Mouse (Mus musculus): ENCODE data around the gene Arid1b.

Arid1b gene

DNA sequence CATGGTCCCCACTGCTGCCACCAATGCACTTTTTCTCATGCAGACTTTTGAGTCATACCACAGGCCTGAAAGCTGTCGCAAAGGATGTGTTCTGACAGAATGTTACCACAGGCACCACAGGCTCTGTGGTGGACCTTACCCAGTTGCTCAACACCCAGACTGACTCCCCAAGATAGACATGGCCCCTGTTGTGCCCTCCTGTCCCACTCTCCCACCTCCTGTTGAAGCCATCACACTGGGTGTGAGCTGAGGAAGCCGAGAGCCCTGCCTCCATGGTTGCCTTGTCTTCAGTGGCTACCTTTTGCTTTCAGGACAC is 261.4 kb downstream of the Arid1b start:
- no peak for DNase-seq

DNA sequence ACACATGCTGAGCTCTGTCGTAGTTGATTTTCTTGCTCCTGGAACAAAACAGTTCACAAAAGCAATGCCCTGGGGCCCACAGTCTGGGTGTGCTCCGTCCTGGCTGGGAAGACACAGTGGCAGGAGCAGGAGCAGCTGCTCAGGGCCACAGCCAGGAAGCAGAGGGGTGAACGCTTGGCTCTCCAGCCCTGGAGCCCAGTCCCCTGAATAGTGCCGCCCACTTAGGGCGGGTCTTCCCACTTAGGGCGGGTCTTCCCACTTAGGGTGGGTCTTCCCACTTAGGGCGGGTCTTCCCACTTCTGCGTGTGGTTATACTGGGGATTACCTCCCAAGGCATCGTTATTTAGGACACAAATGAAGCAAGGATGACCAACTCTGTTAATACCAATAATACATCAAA is 264.8 kb downstream of the Arid1b start:
- no peak for DNase-seq

GRCm38 (mm10) chr17:5261131-5261651 is 267.1 kb downstream of the Arid1b start:
- no peak for DNase-seq

GRCm38 (mm10) chr17:5261874-5262605 is 267.9 kb downstream of the Arid1b start:
- no peak for DNase-seq

DNA sequence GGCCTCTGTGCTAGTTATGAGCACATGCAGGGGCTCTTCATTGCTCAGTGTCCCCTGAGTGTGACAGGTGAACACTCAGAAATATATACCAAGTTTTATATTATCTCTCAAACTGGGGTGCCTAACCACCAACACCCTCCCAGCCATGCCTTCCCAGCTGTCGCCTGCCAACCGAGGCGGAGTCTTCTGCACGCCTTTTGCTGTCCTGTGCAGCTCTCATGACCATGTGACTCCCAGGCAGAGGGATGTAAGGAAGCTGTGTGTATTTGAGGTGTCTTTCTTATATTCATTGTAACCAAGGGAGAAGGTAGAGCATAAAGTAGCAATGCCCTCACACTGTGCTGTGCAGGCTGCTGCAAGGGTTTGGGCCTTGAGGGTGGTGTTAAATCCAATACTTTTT is 268.7 kb downstream of the Arid1b start:
- DNase-seq = no peak

DNA sequence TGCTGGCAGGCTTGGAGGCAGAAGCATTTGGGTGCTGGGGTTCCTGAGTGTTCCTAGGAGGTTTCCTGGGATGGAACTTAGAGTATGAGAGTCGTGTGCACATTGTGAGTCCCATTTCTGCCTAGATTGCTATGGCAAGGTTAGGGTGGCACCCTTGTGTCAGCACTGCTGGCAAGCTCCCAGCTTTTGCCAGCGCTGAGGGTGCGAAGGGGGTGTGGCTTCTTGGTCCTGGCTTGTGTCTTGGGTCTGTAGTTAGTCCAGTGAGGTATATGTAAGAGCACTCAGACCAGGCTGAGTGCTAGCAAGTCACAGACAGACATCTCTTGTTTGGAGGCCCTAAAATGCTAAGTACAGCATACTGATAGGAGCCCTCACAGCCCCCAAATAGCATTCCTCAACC is 270.7 kb downstream of the Arid1b start:
- DNase-seq = no peak

GRCm38 (mm10) chr17:5265615-5266014 is 271.5 kb downstream of the Arid1b start:
- no peak for DNase-seq

- DNase-seq = no peak
Observed at GRCm38 (mm10) chr17:5267747-5268146, 273.6 kb downstream of the Arid1b start.

DNA sequence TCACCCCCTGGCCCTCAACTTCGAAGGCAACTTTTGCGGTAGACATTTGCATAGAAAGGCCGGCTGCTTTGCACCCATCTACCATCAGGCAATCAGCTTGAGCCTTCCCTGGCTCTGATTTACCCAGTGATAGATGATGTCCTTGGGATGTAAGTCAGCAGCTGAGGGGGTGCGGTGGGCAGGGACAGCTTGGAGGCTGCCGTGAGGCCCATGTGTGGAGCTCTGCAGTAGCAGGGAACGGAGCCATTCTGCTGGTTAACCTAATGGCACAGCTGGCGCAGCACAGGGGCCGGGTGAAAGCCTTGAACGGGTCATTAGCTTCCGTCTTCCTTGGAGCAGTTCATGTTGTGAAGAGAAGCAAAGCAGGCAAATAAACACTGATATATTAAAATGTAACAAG is 275.2 kb downstream of the Arid1b start:
- no peak for DNase-seq

DNA sequence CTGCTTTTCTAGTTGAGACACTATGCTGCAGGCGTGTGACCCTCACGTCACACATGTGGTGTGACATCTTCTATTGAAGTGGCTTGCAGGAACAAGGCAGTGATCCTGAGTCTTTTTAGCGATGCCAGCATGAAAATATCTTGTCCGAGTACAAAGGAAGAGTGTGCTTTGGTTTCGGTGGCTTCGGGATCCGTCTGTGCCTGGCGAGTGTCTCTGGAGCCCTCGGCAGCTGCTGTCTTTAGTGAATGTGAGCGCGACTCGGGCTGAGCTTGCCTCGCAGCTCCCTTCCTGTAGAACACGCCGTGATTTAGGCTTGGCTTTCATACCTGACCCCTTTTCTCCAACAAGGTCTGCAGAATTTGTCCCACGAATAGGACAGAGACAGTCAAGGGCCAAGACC is 275.6 kb downstream of the Arid1b start:
- no peak for DNase-seq

- no peak for DNase-seq
Observed at GRCm38 (mm10) chr17:5270823-5271222, 276.7 kb downstream of the Arid1b start.

DNA sequence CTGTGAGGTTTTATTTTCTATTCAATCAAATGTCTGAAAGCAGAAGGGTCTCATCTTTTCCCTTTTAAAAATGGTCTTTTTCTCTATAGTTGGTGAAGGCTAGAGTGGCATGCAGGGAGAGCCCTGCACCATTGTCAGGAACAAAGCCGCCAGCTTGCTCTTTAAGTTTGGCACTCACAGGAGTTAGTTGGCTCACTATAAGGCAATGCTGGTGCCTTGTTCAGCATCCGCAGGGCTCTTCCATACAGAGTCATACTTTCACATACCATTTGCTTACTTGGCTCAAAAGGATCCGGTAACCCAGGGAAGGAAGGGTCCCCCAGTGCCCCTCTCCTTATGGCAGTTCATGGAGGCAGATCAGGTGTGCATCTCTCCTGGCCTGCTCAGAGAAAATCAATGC is 279.0 kb downstream of the Arid1b start:
- no peak for DNase-seq

DNA sequence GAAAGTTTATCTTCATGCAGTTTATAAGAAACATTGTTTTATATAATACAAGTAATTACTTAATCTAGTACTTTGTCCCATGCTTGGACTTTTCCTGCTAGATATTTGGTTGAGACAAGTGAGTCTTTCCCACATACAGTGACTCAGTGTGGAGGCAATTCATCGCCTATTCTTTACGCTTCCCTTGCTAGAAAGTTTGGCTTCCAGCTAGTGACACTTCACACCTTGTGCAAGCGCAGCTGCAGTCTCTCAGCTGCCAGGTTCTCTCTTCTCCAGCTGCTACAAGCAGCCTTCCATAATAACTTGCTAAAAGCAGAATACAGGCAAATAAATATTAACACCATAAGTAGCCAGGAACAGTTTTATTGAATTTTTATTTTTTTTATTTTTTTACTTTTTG is 279.6 kb downstream of the Arid1b start:
- no peak for DNase-seq

DNA sequence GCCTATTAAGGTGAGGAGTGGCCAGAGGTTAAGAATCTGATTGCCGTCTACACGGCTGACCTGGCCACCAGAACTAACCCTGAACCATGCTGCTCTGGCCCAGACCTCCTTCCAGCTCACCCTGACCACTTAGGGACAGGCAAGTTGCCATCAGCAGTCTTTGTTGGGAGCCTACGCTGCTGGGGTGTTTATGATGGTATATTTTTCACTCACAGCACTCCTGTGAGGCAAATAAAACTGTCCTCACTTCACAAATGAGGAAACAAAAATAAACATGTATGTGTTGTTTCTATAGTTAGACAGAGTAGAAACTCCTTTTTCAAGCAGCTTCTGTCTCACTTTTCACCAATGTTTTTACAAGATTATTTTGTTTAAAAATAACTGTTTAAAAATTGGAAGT is 280.3 kb downstream of the Arid1b start:
- no peak for DNase-seq

- no peak for DNase-seq
Observed at GRCm38 (mm10) chr17:5275749-5276148, 281.6 kb downstream of the Arid1b start.

- no peak for DNase-seq
Observed at GRCm38 (mm10) chr17:5277137-5277871, 283.2 kb downstream of the Arid1b start.

DNA sequence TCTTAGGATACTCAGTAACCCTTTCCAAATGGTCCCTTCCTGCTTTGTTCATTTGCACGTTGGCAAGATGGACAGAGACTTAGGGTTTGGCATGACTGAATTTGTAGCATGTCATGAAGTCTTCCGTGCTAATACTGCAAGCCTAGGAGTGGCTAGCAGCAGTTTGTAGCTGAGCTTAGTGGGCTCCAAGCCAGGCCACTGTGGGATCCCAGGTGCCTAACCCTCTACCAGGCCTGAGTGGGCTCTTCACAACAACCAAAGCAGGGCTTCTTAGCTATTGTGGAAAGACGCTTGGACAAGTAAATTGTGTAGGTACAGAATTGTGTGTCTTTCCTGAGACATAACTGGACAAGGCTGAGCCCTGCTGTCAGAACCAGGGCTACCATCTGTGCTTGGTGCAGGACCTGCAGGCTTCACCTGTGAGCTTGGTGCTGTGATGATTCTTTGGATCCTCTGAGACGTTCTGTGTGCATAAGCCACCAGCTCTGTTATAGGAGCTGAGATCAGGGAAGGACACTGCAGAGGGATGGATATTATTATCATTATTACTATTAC is 286.4 kb downstream of the Arid1b start:
- DNase-seq = no peak

GRCm38 (mm10) chr17:5284783-5285182 is 290.7 kb downstream of the Arid1b start:
- no peak for DNase-seq

DNA sequence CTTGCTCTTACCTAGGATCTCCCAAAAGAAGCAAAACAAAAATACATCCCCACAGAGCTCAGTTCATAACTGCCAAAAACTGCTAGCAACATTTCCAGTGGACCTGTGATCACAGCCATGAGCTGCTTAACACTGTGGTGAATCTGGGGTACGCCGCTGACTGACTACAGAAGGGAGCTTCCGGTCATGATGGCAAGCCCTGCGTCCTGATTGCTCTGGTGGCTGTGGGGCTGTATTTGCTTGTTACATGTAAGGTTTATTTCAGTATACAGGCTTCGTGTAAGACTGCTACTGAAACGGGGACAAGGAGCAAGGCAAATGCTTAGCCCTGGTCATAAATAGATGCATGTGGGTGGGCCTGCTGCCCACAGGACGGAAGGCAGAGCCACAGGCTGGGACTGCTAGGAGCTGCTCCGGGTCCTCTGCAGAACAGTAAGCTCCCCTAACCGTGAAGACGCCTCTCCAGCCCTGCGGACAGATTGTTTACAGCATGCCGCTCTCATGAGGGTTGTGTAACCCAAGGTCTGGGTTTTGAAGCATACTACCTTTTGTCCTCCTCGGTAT is 291.8 kb downstream of the Arid1b start:
- DNase-seq = no peak

DNA sequence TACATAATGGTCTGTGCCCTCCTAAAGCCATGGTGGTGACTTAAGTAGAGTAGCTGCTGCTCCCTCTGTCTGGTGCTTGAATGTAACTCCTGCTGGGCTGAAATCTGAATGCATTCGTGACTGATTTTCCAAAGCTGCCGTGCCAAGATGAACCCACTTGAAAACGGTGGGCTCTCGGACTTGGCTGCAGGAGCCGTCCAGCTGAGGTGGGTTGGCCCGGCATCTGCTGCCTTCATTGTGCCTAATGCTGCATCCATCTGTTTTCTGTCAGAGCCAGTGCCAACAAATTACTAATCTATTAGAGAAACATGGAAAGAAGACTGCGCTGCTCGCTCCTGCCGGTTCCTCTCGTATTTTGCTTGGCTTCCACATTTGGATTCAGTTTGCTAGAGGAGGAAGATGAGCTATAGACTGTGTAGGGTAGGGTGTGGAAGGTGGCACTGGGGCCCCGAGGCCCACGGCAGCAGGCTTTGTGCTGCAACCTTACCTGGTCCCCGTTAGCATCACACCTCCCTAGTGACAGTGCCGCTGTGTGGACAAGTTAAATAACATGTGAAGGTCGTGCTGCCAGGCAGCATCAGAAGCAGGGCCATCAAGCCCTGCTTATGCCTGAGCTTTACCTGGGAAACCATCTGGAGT is 292.6 kb downstream of the Arid1b start:
- no peak for DNase-seq

DNA sequence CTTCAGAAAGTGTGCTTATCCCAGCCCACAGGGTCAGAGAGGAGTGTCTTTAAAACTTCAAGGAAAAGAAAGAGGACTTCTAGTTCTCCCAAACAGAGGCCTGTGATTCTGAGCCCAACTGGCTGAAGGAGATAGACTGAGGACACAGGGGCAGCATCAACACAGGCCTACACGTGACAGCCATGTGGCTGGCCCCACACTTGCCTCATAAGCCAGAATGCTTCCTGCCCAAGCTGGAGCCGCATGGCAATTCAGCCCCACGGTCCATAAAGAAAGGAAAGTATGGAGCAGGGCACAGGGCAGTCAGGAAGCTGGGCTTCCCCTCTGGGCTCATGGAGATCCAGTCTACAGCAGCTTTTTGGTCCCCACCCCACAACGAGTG is 293.1 kb downstream of the Arid1b start:
- no peak for DNase-seq

DNA sequence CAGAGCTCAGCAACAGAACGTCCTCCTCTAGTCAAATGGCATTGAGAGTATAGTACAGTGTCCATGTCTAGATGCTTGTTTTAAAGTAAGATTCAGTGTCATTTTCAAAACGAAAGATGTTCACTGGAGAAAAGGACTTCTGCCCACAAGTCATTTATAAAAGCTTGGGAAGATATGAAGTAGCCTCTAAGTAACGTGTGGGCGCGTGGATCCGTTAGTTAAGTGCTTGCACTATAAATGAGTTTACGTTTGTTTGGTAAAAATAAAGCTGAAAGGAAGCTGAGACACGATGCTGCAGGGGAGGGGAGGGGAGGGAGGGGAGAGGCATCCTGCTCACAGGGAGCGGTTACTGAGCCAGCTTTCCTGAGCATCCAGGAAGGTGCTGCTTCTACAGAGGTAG is 293.5 kb downstream of the Arid1b start:
- DNase-seq = no peak

All from thymus, adult 18-20 months (tissue).